Mouse (Mus musculus): ENCODE results near the gene Ctdsp2. TPM values are rescaled to one million over a fixed set of nuclear protein-coding genes. Genes with fewer than 3 reads are reported as not detected.

The Ctdsp2 gene
- total and polyA plus RNA-seq, 3 experiments: 8.9 to 21.9 (median 20.2) TPM

DNA sequence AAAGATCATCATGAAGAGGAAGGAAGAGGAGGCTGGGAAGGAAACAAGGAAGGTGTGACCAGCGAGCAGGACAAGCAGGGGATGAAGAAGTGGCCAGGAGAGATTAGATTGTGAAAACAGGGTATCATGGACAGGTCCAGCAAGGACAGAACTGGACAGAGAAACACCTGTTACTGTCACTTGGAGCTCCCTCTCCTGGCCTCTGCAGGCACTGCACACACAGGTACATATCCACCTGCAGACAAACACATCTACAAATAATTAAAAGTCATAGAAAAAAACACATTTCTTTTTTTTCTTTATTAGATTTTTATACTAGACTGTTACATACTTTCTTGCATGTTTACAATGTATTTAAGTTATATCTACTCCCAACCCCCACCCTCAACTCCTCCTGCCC, 26.1 kb upstream of the Ctdsp2 start:
- in situ Hi-C loops (cut with MboI; ENCODE audit: low pct_ligation_motif_present, low pct_unique_long_range_greater_than_20kb, low sequenced_read_pairs) (no loop called here), dilution Hi-C loops (cut with MboI; ENCODE audit: extremely low pct_ligation_motif_present, extremely low pct_unique_long_range_greater_than_20kb, low sequenced_read_pairs) (no loop called here)
- Histone ChIP-seq H3K4me3 (replicated peaks in 1 of 3; ENCODE audit: low read depth in 2 of 3, low read length in 2 of 3, poor library complexity in 1 of 3) (no peak overlapping the region), H3K9me3 (replicated peaks; ENCODE audit: low read length) (peaks cover 5% of the 10 kb centered on the region), H3K79me2 (replicated peaks; ENCODE audit: control insufficient read depth, extremely low read depth, insufficient read depth, poor library complexity, severe bottlenecking) (no peaks in the 10 kb centered on the region), H3K4me1 (ENCODE audit: control insufficient read depth in 1 of 2, insufficient read depth in 2 of 2) (no peaks in the 10 kb centered on the region), H3K27ac (ENCODE audit: insufficient read depth, low read depth) (no peak overlapping the region), H3K4me2 (ENCODE audit: insufficient read depth, low read depth, poor library complexity, severe bottlenecking) (no peak overlapping the region), H3K36me3 (replicated peaks in 1 of 2; ENCODE audit: control insufficient read depth in 1 of 2, insufficient read depth in 1 of 2, low read length in 1 of 2) (no peaks in the 10 kb centered on the region), H3K9ac (ENCODE audit: insufficient read depth, low read depth) (no peak overlapping the region), H3K27me3 (replicated peaks) (peaks cover 2% of the 10 kb centered on the region)
- TF ChIP-seq EP300 (IDR thresholded peaks at IDR 0.05; ENCODE audit: low read length): no peak
- TF ChIP-seq JUND (conservative IDR thresholded peaks at IDR 0.05; ENCODE audit: low read depth, low read length): no peak
- no peak for TF ChIP-seq MXI1 (IDR thresholded peaks at IDR 0.05; ENCODE audit: low read depth, low read length)
- TF ChIP-seq HCFC1 (IDR thresholded peaks at IDR 0.05; ENCODE audit: low read depth, low read length): no peak
- no peak for TF ChIP-seq GABPA (IDR thresholded peaks at IDR 0.05; ENCODE audit: insufficient replicate concordance, low read depth, low read length)
- no peak for TF ChIP-seq MEF2A (IDR thresholded peaks at IDR 0.05; ENCODE audit: borderline replicate concordance, low read depth, low read length)
- TF ChIP-seq RAD21 (IDR thresholded peaks at IDR 0.05; ENCODE audit: low read depth, low read length): no peak
- no peak for TF ChIP-seq POLR2AphosphoS2 (IDR thresholded peaks at IDR 0.05; ENCODE audit: low read depth, low read length)
- no peak for DNase-seq (ENCODE audit: extremely low read depth)

DNA sequence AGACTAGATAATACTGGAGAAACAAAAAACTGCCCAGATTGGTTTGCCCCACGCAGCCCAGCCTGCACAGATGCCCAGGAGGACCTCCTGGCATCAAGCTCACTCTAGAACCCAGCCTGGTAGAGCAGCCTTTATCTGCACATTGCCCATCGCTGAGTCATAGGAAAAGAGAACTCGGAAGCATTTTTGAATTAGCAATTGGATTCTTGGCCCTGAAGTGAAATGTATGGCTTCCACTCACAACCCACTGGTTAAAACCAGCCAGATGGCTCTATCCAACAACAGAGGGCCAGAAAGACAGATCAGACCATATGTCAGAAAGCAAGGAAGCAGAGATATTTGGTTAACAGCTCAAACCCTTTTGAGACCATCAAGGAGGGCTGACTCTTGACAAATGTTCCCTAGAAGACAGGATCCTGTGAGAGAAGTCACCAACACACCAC, 25.5 kb upstream of the Ctdsp2 start:
- Histone ChIP-seq H3K4me3 (replicated peaks in 1 of 3; ENCODE audit: low read depth in 2 of 3, low read length in 2 of 3, poor library complexity in 1 of 3) (no peak overlapping the region), H3K79me2 (replicated peaks; ENCODE audit: control insufficient read depth, extremely low read depth, insufficient read depth, poor library complexity, severe bottlenecking) (no peaks in the 10 kb centered on the region), H3K9me3 (replicated peaks; ENCODE audit: low read length) (peaks cover 5% of the 10 kb centered on the region), H3K27me3 (replicated peaks) (peaks cover 3% of the 10 kb centered on the region), H3K27ac (ENCODE audit: insufficient read depth, low read depth) (no peak overlapping the region), H3K4me2 (ENCODE audit: insufficient read depth, low read depth, poor library complexity, severe bottlenecking) (no peak overlapping the region), H3K9ac (ENCODE audit: insufficient read depth, low read depth) (no peak overlapping the region), H3K36me3 (replicated peaks in 1 of 2; ENCODE audit: control insufficient read depth in 1 of 2, insufficient read depth in 1 of 2, low read length in 1 of 2) (no peaks in the 10 kb centered on the region), H3K4me1 (ENCODE audit: control insufficient read depth in 1 of 2, insufficient read depth in 2 of 2) (no peaks in the 10 kb centered on the region)
- dilution Hi-C loops (cut with MboI; ENCODE audit: extremely low pct_ligation_motif_present, extremely low pct_unique_long_range_greater_than_20kb, low sequenced_read_pairs) (no loop called here), in situ Hi-C loops (cut with MboI; ENCODE audit: low pct_ligation_motif_present, low pct_unique_long_range_greater_than_20kb, low sequenced_read_pairs) (no loop called here)
- no peak for DNase-seq (ENCODE audit: extremely low read depth)
- TF ChIP-seq HCFC1 (IDR thresholded peaks at IDR 0.05; ENCODE audit: low read depth, low read length): no peak
- TF ChIP-seq ZC3H11A (IDR thresholded peaks at IDR 0.05; ENCODE audit: low read depth, low read length): no peak
- no peak for TF ChIP-seq MEF2A (IDR thresholded peaks at IDR 0.05; ENCODE audit: borderline replicate concordance, low read depth, low read length)
- TF ChIP-seq ELF1 (IDR thresholded peaks at IDR 0.05; ENCODE audit: low read depth, low read length): no peak
- no peak for TF ChIP-seq POLR2AphosphoS2 (IDR thresholded peaks at IDR 0.05; ENCODE audit: low read depth, low read length)
- TF ChIP-seq MAZ (IDR thresholded peaks at IDR 0.05; ENCODE audit: low read depth, low read length): no peak
- no peak for TF ChIP-seq JUN (IDR thresholded peaks at IDR 0.05; ENCODE audit: insufficient read depth, low read depth, low read length)
- no peak for TF ChIP-seq USF1 (IDR thresholded peaks at IDR 0.05; ENCODE audit: low read depth, low read length)
- no peak for TF ChIP-seq RCOR1 (conservative IDR thresholded peaks at IDR 0.05; ENCODE audit: low read depth, low read length)
- no peak for TF ChIP-seq E2F4 (IDR thresholded peaks at IDR 0.05; ENCODE audit: insufficient replicate concordance, low read depth, low read length)
- TF ChIP-seq CTCF (conservative IDR thresholded peaks at IDR 0.05 in 1 of 2, IDR thresholded peaks at IDR 0.05 in 1 of 2; ENCODE audit: low read depth in 2 of 2, low read length in 2 of 2): no peak
